Mouse (Mus musculus): ENCODE measurements at regions not wholly inside any gene's neighbourhood (a gene's known extent, or its start where the extent isn't known, plus 50 kb on each side); places are given as distances from the start of the nearest gene placed in this dataset.
"Not testable (repeated sequence)": the region's sequence is repeated elsewhere in the genome, so short reads cannot be mapped to it uniquely, and the experiment has no call there.

- DNase-seq (ENCODE audit: low spot score), result not testable (repeated sequence)
These were observed 384.4 kb upstream of the Olfr1507 start for GRCm38 (mm10) chr14:52879978-52880377.

GRCm38 (mm10) chr14:52863841-52864240 is 368.3 kb upstream of the Olfr1507 start:
- not testable (repeated sequence) for DNase-seq (ENCODE audit: low spot score)

GRCm38 (mm10) chr14:52863107-52863506 is 367.6 kb upstream of the Olfr1507 start:
- DNase-seq (ENCODE audit: low spot score), result not testable (repeated sequence)

GRCm38 (mm10) chr14:52862491-52862890 is 366.9 kb upstream of the Olfr1507 start:
- not testable (repeated sequence) for DNase-seq (ENCODE audit: low spot score)

GRCm38 (mm10) chr14:52855339-52855738 is 359.8 kb upstream of the Olfr1507 start:
- not testable (repeated sequence) for DNase-seq (ENCODE audit: low spot score)

- DNase-seq (ENCODE audit: low spot score), result not testable (repeated sequence)
These were observed 358.0 kb upstream of the Olfr1507 start for GRCm38 (mm10) chr14:52853598-52853997.

- DNase-seq (ENCODE audit: low spot score), result not testable (repeated sequence)
These were observed 352.4 kb upstream of the Olfr1507 start for GRCm38 (mm10) chr14:52847970-52848369.

- not testable (repeated sequence) for DNase-seq (ENCODE audit: low spot score)
These were observed 328.5 kb upstream of the Olfr1507 start for GRCm38 (mm10) chr14:52824005-52824404.

GRCm38 (mm10) chr14:52821617-52822016 is 326.1 kb upstream of the Olfr1507 start:
- not testable (repeated sequence) for DNase-seq (ENCODE audit: low spot score)

GRCm38 (mm10) chr14:52811128-52811415 is 315.5 kb upstream of the Olfr1507 start:
- not testable (repeated sequence) for DNase-seq (ENCODE audit: low spot score)

- peak; percentile 17 for DNase-seq (ENCODE audit: low spot score)
These were observed 315.0 kb upstream of the Olfr1507 start for GRCm38 (mm10) chr14:52810275-52811127.

- DNase-seq (ENCODE audit: low spot score), result not testable (repeated sequence)
These were observed 306.2 kb upstream of the Olfr1507 start for GRCm38 (mm10) chr14:52801705-52802104.

GRCm38 (mm10) chr14:52792600-52792999 is 297.1 kb upstream of the Olfr1507 start:
- DNase-seq (ENCODE audit: low spot score), result not testable (repeated sequence)

GRCm38 (mm10) chr14:52791828-52792227 is 296.3 kb upstream of the Olfr1507 start:
- DNase-seq (ENCODE audit: low spot score), result not testable (repeated sequence)

GRCm38 (mm10) chr14:52782832-52783231 is 287.3 kb upstream of the Olfr1507 start:
- not testable (repeated sequence) for DNase-seq (ENCODE audit: low spot score)

- not testable (repeated sequence) for DNase-seq (ENCODE audit: low spot score)
These were observed 280.3 kb upstream of the Olfr1507 start for GRCm38 (mm10) chr14:52775816-52776215.

GRCm38 (mm10) chr14:52769450-52769849 is 273.9 kb upstream of the Olfr1507 start:
- not testable (repeated sequence) for DNase-seq (ENCODE audit: low spot score)

GRCm38 (mm10) chr14:52752159-52752558 is 256.6 kb upstream of the Olfr1507 start:
- DNase-seq (ENCODE audit: low spot score), result not testable (repeated sequence)

- not testable (repeated sequence) for DNase-seq (ENCODE audit: low spot score)
These were observed 231.1 kb upstream of the Olfr1507 start for GRCm38 (mm10) chr14:52726680-52727079.

GRCm38 (mm10) chr14:52724988-52725387 is 229.4 kb upstream of the Olfr1507 start:
- DNase-seq (ENCODE audit: low spot score), result not testable (repeated sequence)

GRCm38 (mm10) chr14:52720640-52721039 is 225.1 kb upstream of the Olfr1507 start:
- no peak for DNase-seq (ENCODE audit: low spot score)

GRCm38 (mm10) chr14:52700851-52701250 is 205.3 kb upstream of the Olfr1507 start:
- DNase-seq (ENCODE audit: low spot score), result not testable (repeated sequence)

GRCm38 (mm10) chr14:52683636-52684035 is 188.1 kb upstream of the Olfr1507 start:
- not testable (repeated sequence) for DNase-seq (ENCODE audit: low spot score)

All from urinary bladder, adult 2 months (tissue).